Mouse (Mus musculus): ENCODE results near the gene Slc22a23. TPM values are rescaled to one million over a fixed set of nuclear protein-coding genes. Genes with fewer than 3 reads are reported as not detected.

Gene Slc22a23
- polyA plus RNA-seq, 2 experiments: 6.4 to 16.6 TPM

GRCm38 (mm10) chr13:34278288-34278701, 66.7 kb downstream of the Slc22a23 start:
- no peak overlapping the region for H3K27ac ChIP-seq (replicated peaks; ENCODE audit: low read depth, low read length)
- H3K9ac ChIP-seq (ENCODE audit: low read depth, low read length, severe bottlenecking): no peak overlapping the region
- H3K4me2 ChIP-seq (replicated peaks; ENCODE audit: low read depth, low read length, severe bottlenecking): no peak overlapping the region
- no peaks in the 10 kb centered on the region for H3K36me3 ChIP-seq (ENCODE audit: control insufficient read depth, insufficient read depth, low read length)
- ATAC-seq (ENCODE audit: low FRiP score, low read depth): no peak
- H3K4me3 ChIP-seq (replicated peaks; ENCODE audit: low read length): no peak overlapping the region
- H3K9me3 ChIP-seq (ENCODE audit: control insufficient read depth, low read length): no peaks in the 10 kb centered on the region
- DNase-seq (ENCODE audit: low spot score): no peak
- 67% methylated on average over 6 of the region's 6 CpGs for WGBS
- H3K4me1 ChIP-seq (ENCODE audit: control insufficient read depth, insufficient read depth, low read length): no peaks in the 10 kb centered on the region
- TF ChIP-seq POLR2A (IDR thresholded peaks at IDR 0.05; ENCODE audit: borderline replicate concordance, extremely low read depth, insufficient read depth, insufficient read length): no peak
- H3K27me3 ChIP-seq (ENCODE audit: control insufficient read depth, insufficient read depth, low read length): no peaks in the 10 kb centered on the region

- no peak overlapping the region for H3K4me2 ChIP-seq (replicated peaks; ENCODE audit: low read depth, low read length, severe bottlenecking)
- H3K9me3 ChIP-seq (ENCODE audit: control insufficient read depth, low read length): no peaks in the 10 kb centered on the region
- no peak for TF ChIP-seq POLR2A (IDR thresholded peaks at IDR 0.05; ENCODE audit: borderline replicate concordance, extremely low read depth, insufficient read depth, insufficient read length)
- 89% methylated on average over 2 of the region's 2 CpGs for WGBS
- no peak overlapping the region for H3K4me3 ChIP-seq (replicated peaks; ENCODE audit: low read length)
- no peaks in the 10 kb centered on the region for H3K27me3 ChIP-seq (ENCODE audit: control insufficient read depth, insufficient read depth, low read length)
- no peak overlapping the region for H3K27ac ChIP-seq (replicated peaks; ENCODE audit: low read depth, low read length)
- ATAC-seq (ENCODE audit: low FRiP score, low read depth) (no peak), DNase-seq (ENCODE audit: low spot score) (no peak)
- H3K9ac ChIP-seq (ENCODE audit: low read depth, low read length, severe bottlenecking): no peak overlapping the region
- H3K36me3 ChIP-seq (ENCODE audit: control insufficient read depth, insufficient read depth, low read length): no peaks in the 10 kb centered on the region
- peaks cover 4% of the 10 kb centered on the region; the same call in 1 of the 2 replicates for H3K4me1 ChIP-seq (ENCODE audit: control insufficient read depth, insufficient read depth, low read length)
Measured at GRCm38 (mm10) chr13:34277611-34278010, 67.4 kb downstream of the Slc22a23 start.

GRCm38 (mm10) chr13:34277001-34277400, 68.0 kb downstream of the Slc22a23 start:
- no peak overlapping the region for H3K27ac ChIP-seq (replicated peaks; ENCODE audit: low read depth, low read length)
- H3K4me2 ChIP-seq (replicated peaks; ENCODE audit: low read depth, low read length, severe bottlenecking): no peak overlapping the region
- no peak for DNase-seq (ENCODE audit: low spot score)
- no peaks in the 10 kb centered on the region for H3K9me3 ChIP-seq (ENCODE audit: control insufficient read depth, low read length)
- 71% methylated on average over 3 of the region's 3 CpGs for WGBS
- H3K36me3 ChIP-seq (ENCODE audit: control insufficient read depth, insufficient read depth, low read length): no peaks in the 10 kb centered on the region
- H3K27me3 ChIP-seq (ENCODE audit: control insufficient read depth, insufficient read depth, low read length): no peaks in the 10 kb centered on the region
- peaks cover 10% of the 10 kb centered on the region for H3K4me1 ChIP-seq (ENCODE audit: control insufficient read depth, insufficient read depth, low read length)
- no peak overlapping the region for H3K4me3 ChIP-seq (replicated peaks; ENCODE audit: low read length)
- TF ChIP-seq POLR2A (IDR thresholded peaks at IDR 0.05; ENCODE audit: borderline replicate concordance, extremely low read depth, insufficient read depth, insufficient read length): no peak
- ATAC-seq (ENCODE audit: low FRiP score, low read depth): no peak
- H3K9ac ChIP-seq (ENCODE audit: low read depth, low read length, severe bottlenecking): no peak overlapping the region

GRCm38 (mm10) chr13:34274890-34275289, 70.1 kb downstream of the Slc22a23 start:
- no peak overlapping the region for H3K4me2 ChIP-seq (replicated peaks; ENCODE audit: low read depth, low read length, severe bottlenecking)
- WGBS: 86% methylated on average over 1 of the region's 1 CpGs
- H3K36me3 ChIP-seq (ENCODE audit: control insufficient read depth, insufficient read depth, low read length): no peaks in the 10 kb centered on the region
- H3K27ac ChIP-seq (replicated peaks; ENCODE audit: low read depth, low read length): no peak overlapping the region
- H3K9me3 ChIP-seq (ENCODE audit: control insufficient read depth, low read length): no peaks in the 10 kb centered on the region
- no peak for ATAC-seq (ENCODE audit: low FRiP score, low read depth)
- H3K9ac ChIP-seq (ENCODE audit: low read depth, low read length, severe bottlenecking): no peak overlapping the region
- peaks cover 19% of the 10 kb centered on the region for H3K4me1 ChIP-seq (ENCODE audit: control insufficient read depth, insufficient read depth, low read length)
- no peak for TF ChIP-seq POLR2A (IDR thresholded peaks at IDR 0.05; ENCODE audit: borderline replicate concordance, extremely low read depth, insufficient read depth, insufficient read length)
- H3K4me3 ChIP-seq (replicated peaks; ENCODE audit: low read length): no peak overlapping the region
- DNase-seq (ENCODE audit: low spot score): no peak
- no peaks in the 10 kb centered on the region for H3K27me3 ChIP-seq (ENCODE audit: control insufficient read depth, insufficient read depth, low read length)

- WGBS: 56% methylated on average over 2 of the region's 2 CpGs
- H3K9ac ChIP-seq (ENCODE audit: low read depth, low read length, severe bottlenecking): no peak overlapping the region
- peaks cover 19% of the 10 kb centered on the region for H3K4me1 ChIP-seq (ENCODE audit: control insufficient read depth, insufficient read depth, low read length)
- no peaks in the 10 kb centered on the region for H3K9me3 ChIP-seq (ENCODE audit: control insufficient read depth, low read length)
- ATAC-seq (ENCODE audit: low FRiP score, low read depth) (no peak), DNase-seq (ENCODE audit: low spot score) (no peak)
- no peak overlapping the region for H3K4me2 ChIP-seq (replicated peaks; ENCODE audit: low read depth, low read length, severe bottlenecking)
- H3K27ac ChIP-seq (replicated peaks; ENCODE audit: low read depth, low read length): no peak overlapping the region
- TF ChIP-seq POLR2A (IDR thresholded peaks at IDR 0.05; ENCODE audit: borderline replicate concordance, extremely low read depth, insufficient read depth, insufficient read length): no peak
- H3K36me3 ChIP-seq (ENCODE audit: control insufficient read depth, insufficient read depth, low read length): no peaks in the 10 kb centered on the region
- H3K4me3 ChIP-seq (replicated peaks; ENCODE audit: low read length): no peak overlapping the region
- no peaks in the 10 kb centered on the region for H3K27me3 ChIP-seq (ENCODE audit: control insufficient read depth, insufficient read depth, low read length)
Measured at GRCm38 (mm10) chr13:34274417-34274816, 70.6 kb downstream of the Slc22a23 start.
